Mouse (Mus musculus) frontal cortex, postnatal 14 days (tissue): ENCODE results near the gene Ilf2.

Source experiments
- DNase-seq, 2 experiments: peaks; one replicate each; pipeline ENCODE4 v3.0.0; 2022; ENCODE audit warnings: low spot score in 2 of 2

Ilf2 gene

DNA sequence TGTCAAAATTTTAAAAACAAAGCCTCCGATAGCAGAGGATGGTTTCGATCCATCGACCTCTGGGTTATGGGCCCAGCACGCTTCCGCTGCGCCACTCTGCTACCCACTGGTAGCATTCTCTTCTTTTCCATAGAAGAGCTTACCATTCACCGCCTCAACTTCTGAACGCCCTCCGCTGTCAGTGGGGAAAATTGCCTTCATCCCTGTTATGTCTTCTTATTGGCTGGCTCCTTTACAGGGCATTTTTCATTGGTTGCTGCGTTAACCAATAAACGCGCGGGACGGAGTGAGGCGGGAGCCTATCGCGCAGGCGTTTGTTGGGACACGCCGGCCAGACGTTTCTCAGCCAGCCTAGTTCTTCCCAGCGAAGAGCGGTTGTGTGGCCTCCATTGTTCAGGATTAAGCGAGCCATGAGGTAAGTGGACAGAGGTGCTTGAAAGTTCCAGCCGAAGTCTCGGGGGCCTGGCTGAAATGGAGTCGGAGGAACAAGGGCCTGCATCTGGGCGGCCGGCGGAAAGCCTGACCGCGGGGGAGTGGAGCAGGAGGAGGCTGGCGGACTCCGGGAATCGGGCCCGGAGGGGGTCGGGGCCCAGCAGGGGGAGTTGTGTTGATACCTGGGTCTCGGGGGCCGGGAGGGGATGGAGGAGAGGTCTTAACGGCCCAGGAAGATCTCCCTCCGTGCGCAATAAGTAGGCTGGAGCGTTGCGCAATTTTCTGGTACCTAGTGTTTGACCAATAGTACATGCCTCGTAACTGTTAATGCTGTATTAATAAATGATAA is at the start of gene Ilf2:
Gene Ilf2 (plus strand): TSS at position 296 of the 781 bp plus-strand sequence.
- DNase-seq: peak; percentile 96 to 97

DNA sequence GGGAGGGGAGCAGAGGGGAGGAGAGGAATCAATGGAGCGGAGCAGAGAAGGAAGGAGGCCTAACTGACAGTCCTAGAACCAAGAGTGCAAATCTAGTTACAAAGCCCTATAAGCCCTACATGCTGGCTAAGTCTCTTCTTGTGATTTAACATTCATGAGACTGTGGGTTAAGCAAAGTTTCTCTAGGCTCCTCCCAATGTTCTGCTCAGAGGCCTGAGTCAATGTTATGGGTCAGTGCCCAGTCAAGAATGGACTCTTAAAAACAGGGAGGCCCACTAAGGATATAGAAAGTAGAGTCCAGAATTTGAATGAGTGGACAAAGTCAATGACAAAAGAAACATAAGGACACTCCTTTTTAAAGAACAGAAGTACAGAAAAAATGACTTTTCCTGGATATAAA is 48.4 kb upstream of the Ilf2 start:
- no peak for DNase-seq

DNA sequence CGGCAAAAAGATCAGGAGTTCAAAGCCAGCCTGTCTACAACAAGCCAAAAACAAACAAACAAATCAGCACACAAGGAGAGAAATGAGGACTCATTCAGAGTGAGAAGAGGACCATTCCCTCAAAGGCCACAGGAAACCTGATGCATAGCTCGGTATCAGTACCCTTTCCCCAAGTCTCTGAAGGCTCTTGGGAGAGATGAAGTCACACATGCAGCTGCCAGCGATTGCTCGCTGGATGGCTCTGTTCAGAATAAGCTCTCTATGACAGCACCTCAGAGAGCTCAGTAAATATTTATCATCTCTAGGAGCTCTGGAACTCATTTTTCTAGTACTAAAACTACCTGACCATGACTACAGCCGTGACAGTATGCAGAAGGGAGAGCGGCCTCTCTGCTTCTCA is 47.7 kb upstream of the Ilf2 start:
- no peak for DNase-seq

DNA sequence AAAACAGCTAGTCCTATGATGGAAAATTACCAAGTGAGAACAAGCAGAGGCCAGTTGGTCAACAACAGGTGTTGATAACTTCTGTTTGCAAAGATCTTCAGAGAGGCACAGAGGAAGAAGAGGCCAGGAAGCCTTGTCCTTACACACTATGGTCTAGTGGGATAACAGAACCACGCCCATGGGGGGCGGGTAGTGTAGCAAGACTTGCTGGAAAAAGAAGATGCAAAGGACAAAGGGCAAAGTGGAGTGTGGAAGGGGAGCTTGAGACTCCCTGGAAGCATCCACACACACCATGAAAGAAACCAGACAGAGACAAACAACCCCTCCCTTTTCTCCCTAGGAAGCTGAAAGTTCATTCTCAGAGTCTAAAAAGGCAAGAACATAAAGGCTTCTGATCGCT is 46.4 kb upstream of the Ilf2 start:
- no peak for DNase-seq

DNA sequence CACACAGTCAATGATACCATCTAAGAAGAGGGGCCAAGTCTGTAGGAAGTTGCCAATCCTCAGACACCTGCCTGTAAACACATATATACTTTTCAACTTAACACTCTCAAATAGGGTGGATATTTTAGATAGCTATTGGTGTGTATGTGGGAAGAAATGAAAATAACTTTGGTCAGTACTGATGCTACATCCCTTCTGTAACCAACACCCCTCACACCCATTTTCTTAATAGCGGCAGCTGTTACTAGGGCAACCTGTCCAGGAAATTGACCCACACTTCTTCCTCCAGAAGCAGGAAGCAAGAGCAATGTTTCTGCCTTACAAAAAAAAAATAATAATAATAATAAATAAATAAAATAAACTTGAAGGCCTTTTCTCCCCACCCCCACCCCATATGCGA is 43.6 kb upstream of the Ilf2 start:
- no peak for DNase-seq

DNA sequence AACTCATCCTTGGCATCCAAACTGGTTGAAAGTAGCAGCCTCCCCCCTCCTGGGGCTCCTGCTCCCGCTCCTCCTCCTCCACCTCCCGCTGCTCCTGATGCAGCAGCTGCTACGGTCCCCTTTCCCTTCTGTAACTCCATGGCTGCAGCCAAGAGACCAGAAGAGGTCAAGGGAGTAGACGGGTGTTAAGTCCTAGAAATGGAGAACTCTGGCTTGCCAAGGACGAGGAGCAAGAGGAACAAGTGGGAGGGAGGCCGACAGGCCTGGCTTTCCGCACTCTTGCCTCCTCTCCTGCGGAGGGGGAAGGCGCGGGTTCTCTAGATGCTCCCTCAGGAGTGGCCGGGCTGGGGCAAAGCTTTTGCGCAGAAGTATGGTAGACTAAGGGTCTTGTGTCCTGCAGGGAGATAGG is 43.1 kb upstream of the Ilf2 start:
- DNase-seq: peak in 1 of 2 experiments; percentile 39

DNA sequence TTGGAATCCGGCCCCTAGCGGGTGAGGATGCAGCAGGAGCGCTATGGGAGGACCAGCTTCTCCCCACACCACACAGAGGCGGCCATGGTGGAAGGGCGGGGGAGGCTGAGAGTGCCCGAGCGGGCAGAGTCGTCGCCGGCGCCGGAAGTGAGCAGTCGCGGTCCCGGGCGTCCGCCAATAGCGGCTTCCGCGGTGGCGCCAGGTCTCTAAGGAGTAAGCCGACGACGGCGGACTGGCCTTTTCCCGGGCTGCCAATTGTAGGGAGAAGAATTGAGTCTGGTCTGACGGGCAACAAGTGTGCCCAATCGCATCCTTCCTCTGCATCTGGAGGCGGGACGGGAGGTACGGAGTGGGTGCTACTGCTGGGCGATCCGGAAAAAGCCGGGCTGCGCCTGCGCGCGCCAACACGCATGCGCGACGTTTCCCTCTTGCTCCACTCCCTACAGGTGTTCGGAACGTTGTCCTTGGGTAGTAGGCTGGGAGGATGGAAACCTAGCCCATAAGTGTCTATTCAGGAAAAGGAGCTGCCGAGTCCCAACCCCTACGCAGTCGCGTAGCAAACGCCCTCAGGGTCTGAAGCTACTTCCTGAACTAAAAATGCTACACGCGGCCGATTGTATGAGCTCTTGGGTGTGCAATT is 42.4 kb upstream of the Ilf2 start, which contains the start of gene Ints3:
Gene Ints3 (minus strand): TSS at position 242 of the 640 bp plus-strand sequence.
- DNase-seq: peak; percentile 99 to 100

DNA sequence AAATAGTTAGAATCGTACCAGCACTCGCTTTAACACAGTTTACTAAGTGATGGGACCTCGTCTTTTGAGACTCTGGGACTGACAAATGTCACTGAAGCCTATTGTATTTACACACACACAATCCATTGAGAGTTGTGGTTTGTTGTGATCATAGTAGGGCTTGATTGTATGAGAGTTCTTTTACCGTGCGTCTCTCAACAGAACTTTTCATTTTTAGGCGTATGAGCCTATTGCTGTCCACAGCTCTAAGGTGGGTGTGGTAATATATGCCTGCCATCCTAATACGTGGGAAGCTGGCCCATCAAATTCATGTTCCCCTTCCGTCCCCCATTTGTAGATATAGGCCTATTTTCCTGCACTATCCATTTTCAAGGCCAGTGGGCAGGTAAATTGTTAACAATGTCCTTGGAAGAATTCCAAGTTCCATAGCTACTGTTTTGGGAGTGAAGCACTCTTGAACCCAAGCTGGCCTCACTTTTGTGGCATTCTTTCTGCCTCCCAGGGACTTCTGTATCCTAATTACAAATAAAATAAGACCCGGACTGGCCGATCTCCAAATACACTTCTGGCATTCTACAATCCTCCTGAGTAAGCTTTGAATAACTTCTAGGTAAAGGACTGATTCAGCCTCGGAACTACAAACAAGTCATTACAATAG is 41.7 kb upstream of the Ilf2 start:
- DNase-seq: no peak

DNA sequence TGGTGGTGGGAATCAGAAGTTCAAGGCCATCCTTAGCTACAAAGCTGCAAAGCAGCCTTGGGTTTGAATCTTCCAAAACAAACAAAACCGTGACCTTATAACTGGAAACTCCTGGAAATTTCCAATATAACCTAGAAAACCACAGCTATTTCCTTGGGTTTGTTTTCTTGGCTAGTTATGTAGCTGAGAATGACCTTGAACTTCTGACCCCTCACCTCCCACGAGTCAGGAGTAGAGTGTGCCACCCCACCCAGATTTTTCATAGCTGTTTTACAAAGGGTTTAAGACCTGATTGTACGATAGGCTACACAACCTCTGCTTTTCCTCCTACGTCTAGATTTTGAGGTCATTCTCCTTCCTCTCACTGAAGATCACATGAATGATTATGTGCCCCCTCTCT is 38.8 kb upstream of the Ilf2 start:
- DNase-seq: no peak

DNA sequence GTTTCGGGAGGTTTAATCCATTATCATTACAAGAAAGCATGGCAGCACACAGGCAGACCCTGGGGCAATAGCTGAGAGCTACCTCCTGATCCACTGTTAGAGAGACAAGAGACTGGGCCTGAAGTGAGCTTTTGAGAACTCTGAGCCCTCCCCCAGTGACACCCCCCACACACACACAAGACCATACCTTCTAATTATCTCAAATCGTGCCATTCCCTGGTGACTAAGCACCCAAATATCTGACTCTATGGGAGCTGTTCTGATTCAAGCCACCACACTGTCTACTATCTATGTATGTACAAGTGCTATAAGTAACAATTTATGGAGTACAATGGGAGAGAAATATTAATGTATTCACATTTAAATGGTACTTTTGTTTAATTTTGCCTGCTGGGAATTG is 35.2 kb upstream of the Ilf2 start:
- no peak for DNase-seq

DNA sequence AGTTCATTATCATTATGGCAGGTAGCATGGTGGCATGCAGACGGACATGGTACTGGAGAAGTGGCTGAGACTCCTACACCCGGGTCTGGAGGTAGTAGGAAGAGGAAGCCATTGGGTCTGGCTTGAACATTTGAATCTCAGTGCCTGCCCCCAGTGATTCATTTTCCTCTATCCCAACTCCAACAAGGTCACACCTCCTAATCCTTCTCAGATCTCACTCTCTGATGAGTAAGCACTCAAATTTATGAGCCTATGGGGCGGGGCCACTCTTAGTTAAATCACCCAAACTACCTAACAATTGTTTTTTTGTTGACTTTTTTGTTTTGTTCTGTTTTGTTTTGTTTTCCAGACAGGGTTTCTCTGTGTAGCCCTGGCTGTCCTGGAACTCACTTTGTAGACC is 31.9 kb upstream of the Ilf2 start:
- DNase-seq: no peak

DNA sequence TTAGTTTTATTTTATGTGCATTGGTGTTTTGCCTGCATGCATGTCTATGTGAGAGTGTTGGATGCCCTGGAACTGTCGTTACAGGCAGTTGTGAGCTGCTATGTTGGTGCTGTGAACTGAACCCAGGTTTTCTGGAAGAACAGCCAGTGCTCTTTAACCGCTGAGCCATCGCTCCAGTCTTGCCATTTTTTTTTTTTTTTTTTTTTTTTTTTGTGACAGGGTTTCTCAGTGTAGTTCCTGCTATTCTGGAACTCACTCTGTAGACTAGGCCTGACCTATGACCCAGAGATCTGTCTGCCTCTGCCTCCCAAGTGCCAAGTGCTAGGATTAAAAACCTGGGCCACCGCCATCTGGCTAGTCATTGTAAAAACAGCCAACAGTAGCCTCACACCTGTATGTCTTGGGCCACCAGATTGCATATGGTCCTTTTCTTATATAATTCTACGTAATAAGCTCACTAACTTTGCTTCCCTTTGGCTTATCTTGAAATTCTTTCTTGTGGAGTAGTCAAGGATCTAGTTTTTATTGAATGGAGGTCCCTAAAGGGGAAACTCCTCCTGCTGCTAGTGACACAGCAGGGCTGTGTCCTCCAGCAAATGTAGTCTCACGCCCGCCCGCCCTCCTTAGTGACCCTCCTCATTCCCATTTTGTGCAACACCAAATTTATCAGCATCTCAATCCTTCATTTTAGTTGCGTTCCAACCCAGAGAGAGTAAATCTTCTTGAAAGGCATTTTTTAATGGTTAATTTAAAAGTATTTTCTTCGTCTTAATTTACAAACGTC is 30.3 kb upstream of the Ilf2 start:
- DNase-seq: no peak

DNA sequence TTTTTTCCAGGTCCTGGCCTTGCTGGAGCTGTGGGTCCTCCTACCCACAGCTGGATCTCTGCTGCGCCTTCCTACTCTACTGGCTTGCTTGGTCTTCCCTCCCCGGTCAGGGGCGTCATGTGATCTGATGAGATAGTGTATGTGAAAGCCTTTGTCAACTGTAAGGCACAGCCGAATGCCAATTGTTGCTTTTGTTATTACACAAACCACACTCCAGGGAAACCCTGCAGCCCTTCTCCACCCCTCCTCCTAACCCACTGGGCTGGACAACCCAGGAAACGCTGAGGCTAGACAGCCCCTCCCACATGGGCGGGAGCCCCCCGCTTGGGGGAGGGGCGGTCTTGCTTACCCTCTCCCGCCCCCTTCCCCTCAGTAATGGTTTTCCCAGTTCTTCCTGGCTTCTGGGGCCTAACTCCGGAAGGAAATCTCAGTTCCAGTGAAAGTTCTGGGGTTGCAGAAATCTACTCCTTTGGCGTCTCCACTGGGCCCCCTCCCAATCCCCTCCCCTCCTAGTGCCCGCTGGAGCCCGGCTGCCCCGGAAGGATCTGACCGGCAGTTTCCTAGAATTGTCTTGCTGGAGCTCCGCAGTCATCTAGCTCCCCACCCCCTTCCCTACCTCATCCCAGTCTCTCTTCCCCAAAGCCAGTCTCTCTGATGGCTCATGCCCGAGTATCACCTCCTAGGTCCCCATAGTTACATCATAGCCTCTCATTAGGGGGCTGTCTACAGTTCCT is 29.4 kb upstream of the Ilf2 start:
- DNase-seq: peak; percentile 54 to 66

DNA sequence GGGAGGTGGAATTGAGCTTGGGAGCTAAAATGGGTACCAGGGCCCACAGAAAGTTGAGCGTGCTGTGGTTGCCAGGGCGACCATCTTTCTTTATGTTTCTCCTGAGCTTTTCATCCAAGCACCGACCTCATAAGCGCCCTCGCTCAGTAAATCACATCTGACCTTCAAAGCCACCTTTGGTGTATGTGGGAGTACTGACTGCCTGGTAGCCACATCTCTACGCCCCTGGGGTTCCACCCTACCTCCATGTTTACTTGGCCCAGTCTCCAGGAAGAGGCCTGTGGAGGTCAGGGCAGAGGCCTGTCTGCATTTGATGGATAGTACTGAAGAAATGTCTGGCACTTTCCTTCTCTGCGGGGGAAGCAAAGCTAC is 28.8 kb upstream of the Ilf2 start:
- DNase-seq: peak in 1 of 2 experiments; percentile 16

DNA sequence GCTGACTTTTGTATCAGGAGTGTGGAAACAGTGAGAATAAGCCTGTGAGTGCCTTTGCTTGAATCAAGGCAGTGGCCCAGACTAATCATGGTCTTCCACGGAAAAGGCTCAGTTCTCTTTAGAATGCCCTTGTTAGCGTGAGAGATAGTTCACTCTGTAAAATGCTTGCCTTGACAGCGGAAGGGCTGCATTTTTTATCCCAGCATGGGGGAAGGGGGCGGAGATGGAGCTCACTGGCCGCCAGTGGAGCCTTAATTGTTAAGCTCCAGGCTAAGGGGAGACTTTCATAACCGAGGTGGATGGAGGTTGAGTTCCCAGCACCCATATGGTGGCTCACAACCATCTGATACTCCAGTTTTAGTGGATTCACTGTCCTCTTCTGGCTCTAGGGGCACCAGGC is 27.3 kb upstream of the Ilf2 start:
- no peak for DNase-seq

DNA sequence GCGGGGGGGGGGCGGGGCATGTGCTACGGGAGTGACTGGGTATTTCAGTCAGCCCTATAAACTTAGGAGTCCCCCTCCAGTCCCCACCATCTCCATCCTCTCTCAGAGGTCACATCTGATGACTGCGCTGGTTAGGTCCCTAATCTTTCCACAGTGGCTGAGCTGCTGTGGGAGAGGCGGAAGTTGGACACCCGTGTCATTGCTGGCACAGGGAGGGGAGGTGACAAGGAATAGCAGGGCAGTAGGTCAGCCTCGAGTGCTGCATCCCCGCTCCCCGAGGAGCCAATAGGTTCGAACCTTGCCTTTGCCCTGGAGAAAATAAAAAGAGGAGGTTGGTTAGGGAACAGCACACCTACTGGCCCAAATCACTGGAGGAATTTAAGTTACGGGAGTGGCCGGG is 25.1 kb upstream of the Ilf2 start:
- no peak for DNase-seq

DNA sequence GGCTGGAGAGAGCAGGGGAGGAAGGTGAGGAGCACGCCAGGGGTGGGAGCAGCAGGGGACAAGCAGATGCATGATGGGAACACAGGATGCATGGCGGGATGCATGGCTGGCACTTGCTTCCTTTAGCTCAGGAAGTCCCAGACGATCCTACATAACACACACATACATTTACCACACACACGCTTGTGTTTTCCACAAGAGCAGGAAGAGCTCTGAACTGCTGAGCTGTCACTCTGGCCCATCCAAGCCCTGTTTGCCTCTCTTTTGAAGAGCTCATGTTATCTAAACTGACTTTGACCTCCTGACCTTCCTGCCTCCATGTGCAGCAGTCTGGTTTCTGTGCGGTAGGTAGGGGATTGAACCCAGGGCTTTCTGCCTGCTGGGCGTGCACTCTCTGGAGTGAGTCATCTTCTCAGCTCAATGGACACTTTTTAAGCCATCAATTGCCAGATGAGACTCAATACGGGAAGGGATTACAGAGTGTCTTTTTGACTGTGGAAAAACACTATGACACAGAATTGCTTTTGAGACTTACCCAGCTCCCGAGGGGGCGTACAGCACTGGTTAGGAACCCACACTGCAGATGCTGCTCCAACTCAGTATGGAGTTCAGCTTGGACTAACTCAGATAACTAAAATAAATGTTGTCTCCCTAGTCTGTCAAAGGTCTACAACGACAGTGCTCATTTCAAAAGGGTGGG is 24.4 kb upstream of the Ilf2 start:
- DNase-seq: no peak

DNA sequence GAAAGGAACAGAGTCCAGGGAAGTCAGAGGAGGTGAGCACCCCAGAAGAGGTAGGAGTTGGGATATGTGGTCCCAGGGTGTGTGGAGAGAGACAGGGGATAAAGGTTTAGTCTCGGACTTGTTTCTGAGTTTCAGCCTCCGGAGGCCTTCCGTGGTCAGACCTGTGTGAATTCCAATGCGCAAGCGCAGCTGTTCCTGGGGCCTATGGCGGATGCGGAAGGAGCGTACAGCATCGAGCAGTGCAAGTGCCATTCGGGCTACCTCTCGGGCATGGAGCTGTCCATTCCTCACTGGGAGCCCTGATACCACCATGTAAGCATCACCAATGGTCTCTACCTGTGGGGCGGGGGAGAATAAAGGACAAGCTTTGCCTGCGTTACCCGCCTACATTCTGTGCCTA is 21.0 kb upstream of the Ilf2 start:
- no peak for DNase-seq

DNA sequence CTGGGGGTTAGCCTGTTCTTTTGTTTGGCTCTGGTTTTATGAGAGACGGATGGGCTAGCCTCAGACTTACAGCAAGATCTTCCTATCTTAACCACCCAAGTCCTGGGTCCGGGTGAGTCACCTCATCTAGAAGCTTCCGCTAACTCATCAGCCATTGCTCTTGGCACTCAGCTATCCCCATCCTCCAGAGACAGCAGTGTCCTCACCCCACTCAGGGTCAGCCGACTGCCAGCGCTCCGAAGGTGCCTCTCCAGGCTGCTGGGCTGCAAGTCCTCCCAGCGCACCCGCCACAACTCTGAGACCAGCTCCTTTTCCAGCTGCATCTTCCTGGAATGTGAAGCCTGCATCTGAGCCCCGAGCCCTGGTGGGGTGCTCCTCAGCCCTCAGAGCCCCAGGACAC is 16.2 kb upstream of the Ilf2 start:
- no peak for DNase-seq

DNA sequence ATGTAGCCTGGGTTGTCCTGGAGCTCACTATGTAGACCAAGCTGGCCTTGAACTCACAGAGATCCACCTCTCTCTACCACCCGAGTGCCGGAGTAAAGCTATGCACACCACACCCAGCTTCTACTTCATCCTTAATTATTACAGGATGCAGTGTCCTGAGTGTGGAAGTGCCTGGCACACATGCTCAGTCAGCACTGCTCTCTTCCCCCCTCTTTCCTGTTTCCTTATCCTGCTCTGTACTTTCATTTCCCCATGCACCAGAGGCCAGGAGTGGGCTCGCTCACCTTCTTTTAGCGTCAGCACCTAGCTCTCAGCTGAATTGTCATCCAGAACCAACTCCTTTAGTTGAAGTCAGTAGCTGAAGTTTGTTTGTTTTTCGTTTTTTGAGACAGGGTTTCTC is 15.6 kb upstream of the Ilf2 start:
- no peak for DNase-seq

DNA sequence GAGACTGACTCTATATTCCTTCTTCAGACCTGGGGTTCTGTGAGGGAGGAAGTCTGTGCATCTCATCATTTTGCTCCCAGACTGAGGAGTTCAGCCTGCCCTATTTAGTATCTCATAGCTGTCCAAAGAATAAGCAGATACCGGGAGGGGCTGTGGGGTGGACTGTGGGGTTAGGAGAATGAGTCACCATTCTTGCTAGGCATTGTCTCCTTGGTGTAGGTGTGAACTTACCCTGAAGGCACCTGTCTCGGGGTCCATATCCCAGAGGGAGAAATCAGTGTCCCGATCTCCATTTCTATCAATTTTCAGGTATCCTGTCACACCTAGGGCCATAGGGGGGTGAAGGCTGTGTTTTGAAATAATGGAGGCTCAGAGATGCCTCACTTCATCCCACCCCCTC is 14.0 kb upstream of the Ilf2 start:
- DNase-seq: no peak
